Mouse (Mus musculus): Measurements from ENCODE around the gene Trmt1. TPM values are rescaled to one million over a fixed set of nuclear protein-coding genes. Genes with fewer than 3 reads are reported as not detected.

Gene Trmt1
- polyA plus RNA-seq, 1 experiment from 2014 or later = 73.8 TPM

DNA sequence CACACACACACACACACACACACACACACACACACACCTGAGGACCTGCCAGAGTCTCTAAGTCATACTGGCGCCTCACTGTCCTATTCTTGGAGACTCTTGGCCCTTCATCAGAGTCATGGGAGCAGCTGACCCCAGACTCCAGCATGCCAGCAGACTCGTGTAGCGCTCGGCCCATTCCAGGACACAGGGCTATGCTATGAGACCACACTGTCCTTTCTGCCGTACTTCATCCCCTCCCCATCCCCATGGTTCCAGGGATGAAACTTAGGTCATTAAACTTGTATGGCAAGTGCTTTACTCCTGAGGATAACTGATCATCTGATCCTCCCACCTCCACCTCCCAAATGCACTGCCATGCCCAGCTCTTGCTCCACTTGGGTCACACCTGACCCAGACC is 32.4 kb downstream of the Trmt1 start:
- Histone ChIP-seq H3K9ac (no peak overlapping the region), H3K4me1 (peaks cover 47% of the 10 kb centered on the region), H3K36me3 (peaks cover 16% of the 10 kb centered on the region; the same call in 1 of the 2 replicates), H3K4me2 (no peak overlapping the region), H3K4me3 (replicated peaks) (no peak overlapping the region), H3K9me3 (replicated peaks) (no peaks in the 10 kb centered on the region), H3K27ac (no peak overlapping the region), H3K27me3 (peaks cover 62% of the 10 kb centered on the region)
- WGBS = 78% methylated on average over 5 of the region's 5 CpGs
- ATAC-seq (replicated peaks; ENCODE audit: low FRiP score) = no peak

DNA sequence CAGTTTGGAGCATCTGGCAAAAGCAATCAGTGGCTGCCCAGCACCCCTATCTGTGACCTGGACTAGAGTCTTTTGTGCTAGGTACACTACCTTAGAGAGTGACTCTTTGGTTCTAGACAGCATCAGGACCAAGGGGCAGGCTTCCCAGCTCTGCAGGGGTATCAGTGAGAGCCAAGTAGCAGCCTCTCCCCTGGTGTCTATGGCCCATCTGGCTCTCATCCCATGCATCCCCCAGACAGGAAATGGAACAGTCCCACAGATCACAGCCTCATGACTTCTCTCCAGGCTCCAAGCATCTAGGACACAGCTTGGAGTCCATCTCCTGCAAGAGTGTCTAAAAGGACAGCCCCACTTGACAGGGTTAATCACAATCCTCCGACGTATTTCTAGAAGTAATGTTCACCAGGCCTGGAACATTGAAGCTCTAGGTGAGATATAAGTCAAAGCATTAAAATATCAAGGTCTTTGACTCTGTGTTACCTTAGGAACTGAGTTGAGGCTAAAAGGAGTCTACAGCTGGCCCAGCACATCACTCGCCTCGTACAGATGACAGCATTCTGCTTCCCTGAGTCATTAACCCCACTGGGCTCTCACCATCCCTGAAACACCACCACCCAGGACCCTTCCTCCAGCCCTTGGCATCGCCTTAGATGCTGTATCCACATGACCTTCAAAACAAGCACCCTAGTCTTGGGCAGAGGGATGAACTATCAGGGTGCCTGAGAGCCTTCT is 33.0 kb downstream of the Trmt1 start:
- no peak for ATAC-seq (replicated peaks; ENCODE audit: low FRiP score)
- WGBS = 81% methylated on average over 5 of the region's 5 CpGs
- Histone ChIP-seq H3K27ac (no peak overlapping the region), H3K4me2 (no peak overlapping the region), H3K4me1 (peaks cover 47% of the 10 kb centered on the region), H3K27me3 (peaks cover 56% of the 10 kb centered on the region), H3K9ac (no peak overlapping the region), H3K4me3 (replicated peaks) (no peak overlapping the region), H3K9me3 (replicated peaks) (no peaks in the 10 kb centered on the region), H3K36me3 (peaks cover 16% of the 10 kb centered on the region; the same call in 1 of the 2 replicates)

DNA sequence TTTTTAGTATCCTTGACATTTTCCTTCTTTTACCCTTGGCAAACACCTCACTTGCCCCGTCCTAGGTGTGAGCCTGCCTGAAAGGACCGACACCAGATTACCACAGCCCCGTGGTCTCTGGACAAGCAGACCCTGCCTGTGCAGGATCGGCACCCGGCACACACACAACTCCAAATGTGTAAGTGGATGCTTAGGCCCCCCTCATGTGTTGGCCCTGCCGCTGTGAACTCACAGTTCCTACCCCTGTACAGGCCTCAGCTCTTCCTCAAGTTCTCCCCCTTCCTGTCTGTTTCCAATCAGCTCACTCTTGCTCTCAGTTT is 36.4 kb downstream of the Trmt1 start:
- no peak for ATAC-seq (replicated peaks; ENCODE audit: low FRiP score)
- Histone ChIP-seq H3K36me3 (peaks cover 22% of the 10 kb centered on the region), H3K9me3 (replicated peaks) (no peaks in the 10 kb centered on the region), H3K4me1 (peaks cover 58% of the 10 kb centered on the region), H3K27ac (peak overlapping the region; percentile 87), H3K27me3 (peaks cover 29% of the 10 kb centered on the region), H3K4me2 (peak overlapping the region; percentile 29), H3K9ac (no peak overlapping the region), H3K4me3 (replicated peaks) (no peak overlapping the region)
- 69% methylated on average over 6 of the region's 6 CpGs for WGBS

DNA sequence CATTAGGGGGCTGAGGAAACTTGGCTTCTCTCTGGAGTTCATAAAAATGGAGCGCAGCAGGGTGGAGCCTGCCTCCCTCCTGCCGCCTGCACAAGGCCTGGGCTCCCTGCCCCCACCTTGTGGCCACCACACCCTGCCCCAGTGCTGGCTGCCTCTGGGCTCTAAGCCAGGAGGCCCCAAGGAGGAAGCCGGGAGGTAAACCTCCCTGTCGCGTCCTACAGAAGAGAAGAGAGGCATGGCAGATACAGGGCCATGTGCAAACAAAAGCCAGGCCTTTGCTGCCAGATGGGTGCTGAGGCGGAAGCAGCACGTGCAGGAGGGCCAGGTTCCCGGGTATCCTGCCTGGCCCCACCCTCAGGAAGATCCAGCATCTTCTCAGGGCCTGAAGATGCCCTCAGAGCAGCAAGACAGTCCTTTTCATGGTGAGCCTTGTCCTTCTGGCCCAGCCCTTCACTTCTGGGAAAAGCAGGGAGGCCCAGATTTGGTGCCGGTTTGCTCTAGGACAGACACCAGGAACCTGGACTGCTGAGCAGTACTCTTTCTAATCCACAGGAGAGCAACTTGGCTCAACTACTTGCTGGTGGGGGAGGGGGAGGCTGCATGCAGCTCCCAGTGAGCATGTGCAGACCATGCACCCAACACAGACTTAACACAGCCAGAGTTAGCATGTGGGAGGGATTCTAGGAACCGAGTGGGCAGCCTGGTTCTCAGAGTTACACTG is 36.9 kb downstream of the Trmt1 start, which contains the start of gene G430095P16Rik:
Gene G430095P16Rik, plus strand, starts transcription at position 158 of the 721 bp plus-strand sequence.
- no peaks in the 10 kb centered on the region for H3K9me3 ChIP-seq (replicated peaks)
- peak; percentile 83 for ATAC-seq (replicated peaks; ENCODE audit: low FRiP score)
- H3K27ac ChIP-seq = peak within 1 kb of the TSS; percentile 87
- H3K4me3 ChIP-seq (replicated peaks) = no peak within 1 kb of the TSS
- peaks cover 24% of the 10 kb centered on the region for H3K27me3 ChIP-seq
- 23% methylated on average over 10 of the region's 10 CpGs for WGBS
- peak within 1 kb of the TSS; percentile 29 for H3K4me2 ChIP-seq
- peak within 1 kb of the TSS; percentile 27; the same call in 1 of the 2 replicates for H3K9ac ChIP-seq
- peaks cover 20% of the 10 kb centered on the region for H3K36me3 ChIP-seq
- H3K4me1 ChIP-seq = peaks cover 62% of the 10 kb centered on the region

DNA sequence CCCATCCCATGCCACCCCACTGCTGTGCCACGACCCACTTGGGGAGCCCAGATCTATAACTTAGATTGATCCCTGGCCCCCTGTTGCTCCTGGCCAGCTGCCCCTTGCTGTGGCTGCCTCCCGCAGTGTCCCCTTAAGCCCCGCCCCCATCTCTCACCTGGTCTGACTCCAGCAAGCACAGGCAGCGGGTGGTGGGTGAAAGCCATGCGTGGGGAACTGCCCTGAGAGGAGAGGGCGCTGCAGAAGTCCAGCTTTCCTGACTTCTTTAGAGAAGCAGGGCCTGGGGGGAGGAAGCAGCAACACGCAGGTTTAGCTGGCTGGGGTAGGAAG is 37.4 kb downstream of the Trmt1 start:
- Histone ChIP-seq H3K9me3 (replicated peaks) (no peaks in the 10 kb centered on the region), H3K27ac (peak overlapping the region; percentile 87), H3K4me1 (peaks cover 68% of the 10 kb centered on the region), H3K4me3 (replicated peaks) (no peak overlapping the region), H3K4me2 (peak overlapping the region; percentile 29), H3K9ac (peak overlapping the region; percentile 27; the same call in 1 of the 2 replicates), H3K36me3 (peaks cover 20% of the 10 kb centered on the region), H3K27me3 (peaks cover 21% of the 10 kb centered on the region)
- ATAC-seq (replicated peaks; ENCODE audit: low FRiP score) = no peak
- 24% methylated on average over 7 of the region's 7 CpGs for WGBS

DNA sequence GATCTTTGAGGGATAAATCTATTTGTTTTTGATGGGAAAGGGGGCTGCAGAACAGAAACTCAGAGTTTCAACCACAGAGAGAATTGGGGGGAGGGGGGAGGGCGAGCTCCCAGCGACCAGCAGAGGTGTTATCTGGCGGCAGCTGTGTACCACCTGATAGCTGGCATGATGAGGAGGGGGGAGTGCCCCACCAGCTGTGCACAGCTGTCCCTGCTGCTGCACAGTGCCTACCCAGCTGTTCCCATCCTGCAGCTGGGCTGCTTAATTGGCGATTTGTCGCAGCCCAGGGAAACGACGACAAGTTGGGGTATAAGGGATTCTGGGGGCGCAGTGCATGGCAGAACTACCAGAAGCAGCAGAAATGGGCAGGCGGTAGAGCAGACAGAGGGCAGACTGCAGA is 38.6 kb downstream of the Trmt1 start:
- Histone ChIP-seq H3K4me1 (peaks cover 73% of the 10 kb centered on the region), H3K27ac (0 out of 2 replicates have a peak overlapping the region, but pooled peaks have one; percentile 87), H3K9me3 (replicated peaks) (no peaks in the 10 kb centered on the region), H3K4me2 (no peak overlapping the region), H3K4me3 (replicated peaks) (no peak overlapping the region), H3K9ac (no peak overlapping the region), H3K36me3 (peaks cover 19% of the 10 kb centered on the region), H3K27me3 (peaks cover 11% of the 10 kb centered on the region; the same call in 1 of the 2 replicates)
- ATAC-seq (replicated peaks; ENCODE audit: low FRiP score) = no peak
- WGBS = 53% methylated on average over 9 of the region's 9 CpGs

DNA sequence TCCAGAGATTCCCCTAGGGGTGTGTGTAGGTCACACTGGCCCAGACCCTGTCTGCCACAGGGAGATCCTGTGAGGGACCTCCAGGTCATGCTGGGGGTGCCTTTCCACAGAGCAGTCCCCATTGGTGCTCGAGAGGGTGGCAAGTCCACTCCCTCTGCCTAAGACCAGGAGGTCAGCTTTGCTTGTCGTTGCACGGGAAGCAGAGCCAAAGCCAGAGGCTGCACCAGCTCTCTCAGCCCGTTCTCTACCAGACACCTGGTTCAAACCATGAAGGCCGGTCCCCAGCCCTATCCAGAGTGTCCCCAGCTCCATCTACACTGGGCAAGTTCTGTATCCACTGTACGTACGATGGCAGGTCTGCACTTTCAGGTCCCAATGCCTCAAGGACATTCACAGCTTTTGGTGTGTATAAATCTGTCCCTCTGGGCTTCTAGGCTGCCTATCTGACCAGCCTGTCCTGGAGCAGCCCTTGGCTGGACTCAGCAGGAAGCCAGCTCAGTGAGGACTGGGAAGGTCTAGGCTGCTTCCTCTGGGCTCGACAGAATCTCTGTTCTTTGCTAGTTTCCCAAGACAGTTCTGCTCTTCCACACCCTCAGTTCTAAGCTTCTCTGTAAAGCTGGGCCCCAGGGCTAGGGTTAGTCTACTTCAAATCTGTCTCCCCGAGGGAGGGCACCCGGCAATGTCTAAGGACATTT is 39.3 kb downstream of the Trmt1 start:
- H3K9ac ChIP-seq = no peak overlapping the region
- H3K9me3 ChIP-seq (replicated peaks) = no peaks in the 10 kb centered on the region
- ATAC-seq (replicated peaks; ENCODE audit: low FRiP score) = no peak
- 0 out of 2 replicates have a peak, but pooled peaks cover 6% of the 10 kb centered on the region for H3K27me3 ChIP-seq
- H3K4me2 ChIP-seq = no peak overlapping the region
- H3K4me3 ChIP-seq (replicated peaks) = no peak overlapping the region
- peak overlapping the region; percentile 29; the same call in 1 of the 2 replicates for H3K27ac ChIP-seq
- peaks cover 79% of the 10 kb centered on the region for H3K4me1 ChIP-seq
- 43% methylated on average over 10 of the region's 10 CpGs for WGBS
- peaks cover 16% of the 10 kb centered on the region for H3K36me3 ChIP-seq

DNA sequence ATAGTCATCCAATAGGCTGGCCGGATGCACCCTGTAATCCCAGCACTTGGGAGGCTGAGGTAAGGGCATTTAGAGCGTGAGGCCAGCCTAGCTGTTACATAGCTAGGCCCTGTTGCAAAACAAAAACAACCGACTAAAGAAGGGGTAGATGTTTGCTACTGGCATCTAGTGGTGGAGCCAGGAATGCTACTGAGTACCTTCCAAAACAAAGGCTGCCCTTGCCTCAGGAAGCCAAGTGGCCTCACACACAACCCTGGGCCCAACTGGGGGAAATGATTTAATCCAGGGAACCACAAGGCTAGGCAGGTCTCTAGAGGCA is 39.8 kb downstream of the Trmt1 start:
- peak overlapping the region; percentile 29; the same call in 1 of the 2 replicates for H3K27ac ChIP-seq
- ATAC-seq (replicated peaks; ENCODE audit: low FRiP score) = no peak
- WGBS = 17% methylated on average over 3 of the region's 3 CpGs
- no peak overlapping the region for H3K4me3 ChIP-seq (replicated peaks)
- no peak overlapping the region for H3K4me2 ChIP-seq
- H3K9me3 ChIP-seq (replicated peaks) = no peaks in the 10 kb centered on the region
- H3K4me1 ChIP-seq = peaks cover 84% of the 10 kb centered on the region
- peaks cover 16% of the 10 kb centered on the region for H3K36me3 ChIP-seq
- H3K9ac ChIP-seq = no peak overlapping the region
- 0 out of 2 replicates have a peak, but pooled peaks cover under 1% of the 10 kb centered on the region for H3K27me3 ChIP-seq

DNA sequence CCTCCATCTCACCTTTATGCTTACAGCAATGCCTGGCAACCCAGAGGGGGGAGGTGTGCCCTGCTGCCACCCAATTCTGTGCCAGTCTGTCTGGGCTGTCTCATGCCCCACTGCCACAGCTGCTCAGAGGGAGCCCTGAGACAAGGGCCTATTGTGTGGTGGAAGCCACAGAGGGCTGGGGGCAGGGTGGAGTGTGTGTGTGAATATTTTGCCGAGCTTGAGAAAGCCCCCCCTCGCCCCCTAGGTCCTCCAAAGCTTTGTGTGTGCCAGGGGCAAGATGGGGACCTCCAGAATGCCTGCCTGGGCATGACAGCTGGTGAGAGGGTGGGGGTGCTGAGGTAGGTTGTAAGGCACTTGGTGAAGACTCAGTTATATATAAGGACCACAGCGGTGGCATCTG is 42.4 kb downstream of the Trmt1 start:
- Histone ChIP-seq H3K9me3 (replicated peaks) (no peaks in the 10 kb centered on the region), H3K4me2 (no peak overlapping the region), H3K9ac (no peak overlapping the region), H3K27me3 (0 out of 2 replicates have a peak, but pooled peaks cover 7% of the 10 kb centered on the region), H3K4me3 (replicated peaks) (no peak overlapping the region), H3K4me1 (peaks cover 86% of the 10 kb centered on the region), H3K27ac (no peak overlapping the region), H3K36me3 (peaks cover 16% of the 10 kb centered on the region)
- 67% methylated on average over 3 of the region's 3 CpGs for WGBS
- no peak for ATAC-seq (replicated peaks; ENCODE audit: low FRiP score)

DNA sequence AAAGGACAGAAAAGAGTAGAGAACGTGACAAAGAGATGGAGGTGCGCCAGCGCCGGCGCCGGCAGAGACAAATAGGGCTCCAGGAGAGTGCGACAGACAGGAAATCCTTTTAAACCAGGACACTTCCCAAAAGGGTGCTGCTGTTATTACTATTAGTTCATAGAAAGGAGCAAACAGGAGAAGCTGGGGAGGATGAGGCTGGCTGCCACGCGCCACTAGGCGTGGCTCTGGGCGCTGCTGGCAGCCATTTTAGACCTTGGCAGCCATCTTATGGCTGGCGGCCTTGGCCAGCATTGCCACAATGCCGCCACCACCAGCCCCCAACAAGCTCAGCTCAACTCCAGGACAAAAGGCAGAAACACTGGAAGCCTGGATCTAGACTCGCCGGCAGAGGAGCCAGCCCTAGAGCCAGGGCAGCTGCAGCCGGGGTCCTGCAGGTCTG is 43.8 kb downstream of the Trmt1 start:
- Histone ChIP-seq H3K4me2 (no peak overlapping the region), H3K27ac (peak overlapping the region; percentile 20), H3K9ac (no peak overlapping the region), H3K36me3 (peaks cover 16% of the 10 kb centered on the region), H3K27me3 (peaks cover 21% of the 10 kb centered on the region), H3K4me3 (replicated peaks) (no peak overlapping the region), H3K9me3 (replicated peaks) (no peaks in the 10 kb centered on the region), H3K4me1 (peaks cover 77% of the 10 kb centered on the region)
- ATAC-seq (replicated peaks; ENCODE audit: low FRiP score) = no peak
- 88% methylated on average over 16 of the region's 16 CpGs for WGBS

DNA sequence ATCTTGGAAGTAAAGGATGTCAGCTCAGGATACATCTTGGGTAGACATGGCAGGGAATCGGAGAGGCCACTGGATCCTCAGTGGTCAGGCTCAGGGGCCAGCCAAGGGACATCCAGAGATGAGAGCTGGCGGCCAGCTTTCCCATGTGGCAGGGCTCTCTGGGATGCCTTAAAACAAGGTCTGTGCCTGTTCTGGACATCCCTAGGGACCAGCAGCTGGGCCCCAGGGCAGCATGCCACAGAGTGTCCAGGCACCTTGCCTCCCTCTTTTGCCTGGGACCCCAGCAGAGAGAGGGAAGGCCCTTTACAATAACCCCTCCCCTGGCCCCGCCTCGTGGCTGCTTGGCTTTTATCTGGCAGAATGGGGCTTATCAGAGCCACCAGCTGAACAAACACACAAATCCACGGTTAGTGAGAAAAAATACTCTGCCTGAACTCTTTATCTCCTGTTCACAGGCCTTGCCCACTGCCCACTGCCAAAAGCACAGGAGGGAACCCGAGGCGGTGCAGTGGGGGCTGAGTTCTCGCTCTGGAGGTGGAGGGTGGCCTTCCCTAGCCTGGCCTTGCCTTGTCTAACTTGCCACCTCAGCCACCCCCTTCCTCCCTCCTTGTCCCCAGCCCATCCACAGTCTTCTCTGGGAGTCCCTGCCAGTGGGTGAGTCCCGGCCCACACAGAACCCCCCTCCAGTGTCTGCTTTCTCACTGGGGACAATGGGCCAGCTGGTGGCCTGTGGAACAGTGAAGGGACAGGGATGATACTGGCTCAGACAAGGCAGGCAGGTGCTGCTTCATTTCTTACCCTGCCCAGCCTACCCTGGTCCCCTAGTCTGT is 44.6 kb downstream of the Trmt1 start:
- H3K27ac ChIP-seq = peak overlapping the region; percentile 20
- H3K36me3 ChIP-seq = peaks cover 16% of the 10 kb centered on the region
- H3K27me3 ChIP-seq = peaks cover 29% of the 10 kb centered on the region
- H3K9me3 ChIP-seq (replicated peaks) = no peaks in the 10 kb centered on the region
- peak; percentile 41; the same call in 1 of the 2 replicates for ATAC-seq (replicated peaks; ENCODE audit: low FRiP score)
- no peak overlapping the region for H3K4me3 ChIP-seq (replicated peaks)
- H3K4me1 ChIP-seq = peaks cover 69% of the 10 kb centered on the region
- H3K4me2 ChIP-seq = no peak overlapping the region
- H3K9ac ChIP-seq = no peak overlapping the region
- WGBS = 52% methylated on average over 9 of the region's 9 CpGs
